Mouse (Mus musculus) gastrocnemius, postnatal 14 days (tissue): ENCODE measurements around the gene Rpap3. TPM values are rescaled to one million over a fixed set of nuclear protein-coding genes. Genes with fewer than 3 reads are reported as not detected.
A peak's percentile ranks its signal among the peaks of the same experiment; 100 is the strongest.

Experiments
- DNase-seq: peaks from one replicate; pipeline ENCODE4 v3.0.0; 2021; ENCODE audit warnings: mixed read lengths
- intact Hi-C: fragments of 180-260 bp; cut with DNase I; formaldehyde crosslinking; loops from one replicate; pipeline ENCODE4 v1.15.1; 2025; ENCODE audit warnings: low total_unique reads
- total RNA-seq, 2 experiments: library from RNA; stranded (reverse); gene quantifications; 2 replicates each; pipeline ENCODE4 v1.2.3; 2021

The Rpap3 gene
- total RNA-seq, 2 experiments from 2014 or later = 9.4 to 10.4 TPM

DNA sequence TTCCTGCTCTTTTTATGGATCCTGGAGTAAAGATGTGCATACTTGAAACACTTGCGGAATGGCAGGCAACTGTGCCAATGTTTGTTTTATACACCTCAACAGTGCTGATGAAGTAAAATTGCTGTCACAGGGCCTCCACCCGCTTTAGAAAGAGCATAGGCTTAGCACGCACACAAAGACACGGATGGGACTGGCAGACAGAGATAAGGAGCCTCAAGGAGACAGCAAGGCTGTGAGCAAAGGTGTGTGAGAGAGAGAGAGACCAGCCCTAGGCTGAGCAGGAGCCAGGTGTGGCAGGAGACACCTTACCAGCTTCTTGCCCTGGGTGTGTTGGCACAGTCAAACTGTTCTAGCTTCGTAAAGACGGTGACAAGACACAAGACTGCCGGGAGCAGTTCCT is 33.3 kb upstream of the Rpap3 start:
- DNase-seq = no peak
- intact Hi-C loops = no loop called here

GRCm38 (mm10) chr15:97731988-97732387 is 26.4 kb upstream of the Rpap3 start:
- no peak for DNase-seq
- intact Hi-C loops = no loop called here

DNA sequence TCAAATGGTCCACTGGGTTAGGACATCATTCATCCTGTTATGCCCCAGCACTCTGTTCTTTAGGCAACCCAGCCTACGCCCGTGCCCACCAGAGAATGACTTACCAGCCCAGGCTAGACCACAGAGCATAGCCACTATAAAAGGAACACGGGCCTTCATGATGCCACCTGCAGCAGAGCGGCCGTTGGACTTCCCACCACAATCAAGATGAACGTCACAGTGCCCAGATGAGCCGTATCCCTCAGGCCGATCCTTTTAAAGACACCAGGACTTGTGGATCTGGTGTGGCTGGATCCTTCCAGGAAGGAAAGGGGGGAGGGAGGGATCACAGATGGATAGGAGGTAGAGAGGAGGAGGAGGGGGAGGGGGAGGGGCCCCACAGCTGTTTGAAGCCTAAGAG is 25.5 kb upstream of the Rpap3 start, which contains the start of gene Endou:
Gene Endou, minus strand, starts transcription at position 229 of the 400 bp plus-strand sequence.
- intact Hi-C loops = no loop called here

GRCm38 (mm10) chr15:97730365-97730764 is 24.7 kb upstream of the Rpap3 start:
- intact Hi-C loops = no loop called here
- DNase-seq = no peak

More for the DNA sequence above, 25.5 kb upstream of the Rpap3 start, which contains the start of gene Endou:
- DNase-seq = no peak

GRCm38 (mm10) chr15:97728804-97729203 is 23.2 kb upstream of the Rpap3 start:
- intact Hi-C loops = no loop called here
- no peak for DNase-seq

GRCm38 (mm10) chr15:97728394-97728793 is 22.8 kb upstream of the Rpap3 start:
- DNase-seq = no peak
- intact Hi-C loops = no loop called here

GRCm38 (mm10) chr15:97727520-97727919 is 21.9 kb upstream of the Rpap3 start:
- intact Hi-C loops = no loop called here
- DNase-seq = no peak

DNA sequence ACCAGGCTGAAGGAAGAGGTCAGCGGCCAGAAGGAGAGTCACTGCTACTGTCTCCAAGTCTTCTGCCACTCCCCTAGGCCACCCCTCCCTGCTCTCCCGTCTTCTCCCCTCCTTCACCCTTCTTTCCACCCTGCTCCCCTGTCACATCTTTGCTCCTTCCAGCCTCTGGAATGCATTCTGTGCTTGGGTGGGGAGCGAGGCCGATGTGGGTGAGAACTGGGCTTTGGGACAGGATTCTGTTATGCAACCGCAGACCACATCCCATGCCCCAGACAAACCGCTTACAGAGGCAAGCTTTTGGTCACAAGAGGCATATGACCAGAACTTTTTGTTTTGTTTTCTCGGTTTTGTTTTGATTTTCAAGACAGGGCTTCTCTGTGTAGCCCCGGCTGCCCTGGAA is 21.4 kb upstream of the Rpap3 start:
- intact Hi-C loops = no loop called here
- peak; percentile 38 for DNase-seq

- intact Hi-C loops = no loop called here
- DNase-seq = no peak
Measured at GRCm38 (mm10) chr15:97726310-97726709, 20.7 kb upstream of the Rpap3 start.

DNA sequence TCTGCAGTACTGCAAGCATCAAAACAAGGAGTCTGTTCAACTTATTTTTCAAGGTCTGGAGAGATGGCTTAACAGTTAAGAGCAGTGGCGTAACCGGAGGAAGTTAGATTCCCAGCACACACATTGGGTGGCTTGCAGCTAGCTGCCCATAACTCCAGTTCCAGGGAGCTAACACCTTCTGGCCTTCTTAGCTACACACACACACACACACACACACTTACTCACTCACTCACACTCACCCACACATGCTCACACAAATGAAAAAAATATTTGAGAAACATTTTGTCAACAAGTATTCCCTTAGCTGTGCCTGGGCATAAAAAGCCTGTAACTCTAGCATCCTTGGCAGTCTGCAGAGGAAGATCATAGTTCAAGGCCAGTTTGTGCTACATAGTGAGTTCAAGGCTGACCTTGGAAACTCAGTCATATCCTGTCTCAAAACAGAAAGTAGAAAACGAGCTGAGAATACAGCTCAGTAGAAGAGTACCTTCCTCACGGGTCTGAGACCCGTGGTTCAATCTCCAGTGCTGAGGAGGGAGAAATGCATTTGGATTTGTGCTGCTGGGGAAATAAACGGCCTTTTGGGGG is 19.7 kb upstream of the Rpap3 start:
- no peak for DNase-seq
- intact Hi-C loops = no loop called here

DNA sequence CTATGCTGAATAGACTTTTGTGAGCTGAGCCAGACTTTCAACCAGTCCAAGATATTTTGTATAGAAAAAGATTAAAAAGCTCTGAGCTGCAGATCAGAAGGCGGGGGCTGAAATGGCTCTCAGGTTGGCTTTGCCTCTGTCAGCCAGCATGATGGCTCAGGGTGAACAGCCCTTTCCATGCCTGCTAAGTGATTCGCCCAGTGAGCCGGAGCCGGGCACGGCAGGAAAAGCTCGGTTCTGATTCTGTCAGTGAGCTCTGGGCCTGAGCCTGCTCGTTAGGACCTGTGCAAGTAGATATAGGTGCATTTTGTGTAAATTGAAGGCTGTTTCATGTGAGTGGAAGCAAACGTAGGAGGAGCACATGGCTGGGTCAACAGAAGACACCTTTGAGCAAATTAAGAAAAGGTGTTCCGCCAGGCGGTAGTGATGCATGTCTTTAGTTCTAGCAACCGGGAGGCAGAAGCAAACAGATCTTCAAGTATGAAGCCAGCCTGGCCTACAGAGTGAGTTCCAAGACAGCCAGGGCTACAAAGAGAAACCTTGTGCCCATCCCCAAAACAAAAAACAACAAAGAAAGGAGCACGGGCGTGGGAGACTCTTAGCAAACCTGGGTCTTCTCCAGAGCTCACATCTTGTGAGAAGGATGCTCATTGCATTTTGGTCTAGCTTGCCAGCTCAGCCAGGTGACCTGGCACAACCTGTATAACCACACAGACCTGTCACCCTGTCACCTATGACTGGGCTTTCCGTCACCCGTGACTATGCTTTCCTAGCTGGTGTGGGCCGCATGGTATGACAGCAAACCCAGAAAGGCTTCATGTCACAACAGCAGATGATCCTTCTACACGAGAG is 18.9 kb upstream of the Rpap3 start:
- intact Hi-C loops = no loop called here
- no peak for DNase-seq

DNA sequence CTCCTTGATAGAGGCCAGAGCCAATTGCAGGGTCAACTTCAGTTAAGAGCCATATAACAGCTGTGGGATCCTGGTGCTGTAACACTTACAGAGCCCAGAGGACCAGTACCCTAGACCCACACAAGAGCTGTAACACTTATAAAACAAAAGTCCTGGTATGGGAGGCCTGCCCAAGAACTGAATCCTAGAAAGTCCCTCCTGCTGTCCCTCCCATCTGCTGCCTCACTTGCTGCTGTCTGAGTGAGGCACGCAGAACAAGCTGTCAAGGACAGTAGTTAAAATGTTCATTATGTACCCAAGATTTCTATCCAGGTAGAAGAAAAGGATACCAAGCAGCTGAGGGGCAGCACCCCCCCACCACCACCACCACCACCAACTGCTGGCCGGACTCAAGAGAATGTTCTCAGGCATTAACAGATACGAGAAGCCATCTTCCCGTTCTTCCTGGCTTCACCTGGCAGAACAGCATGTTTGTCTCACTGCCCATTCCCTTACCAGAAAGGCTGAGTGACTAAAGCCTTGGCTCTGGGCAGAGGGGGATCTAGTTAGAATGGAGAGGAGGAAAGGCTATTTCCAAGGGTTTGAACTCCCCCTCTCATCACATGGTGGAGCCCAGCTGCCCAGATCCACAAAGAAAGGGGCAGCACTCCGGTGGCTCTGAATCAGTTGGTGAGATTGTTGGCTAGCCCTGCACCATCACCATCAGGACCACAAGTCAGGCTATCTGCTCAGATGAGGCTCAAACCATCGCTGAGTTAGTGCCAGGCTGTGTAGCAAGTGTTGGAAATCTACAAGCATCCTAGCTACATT is 18.1 kb upstream of the Rpap3 start:
- DNase-seq = no peak
- intact Hi-C loops = no loop called here

DNA sequence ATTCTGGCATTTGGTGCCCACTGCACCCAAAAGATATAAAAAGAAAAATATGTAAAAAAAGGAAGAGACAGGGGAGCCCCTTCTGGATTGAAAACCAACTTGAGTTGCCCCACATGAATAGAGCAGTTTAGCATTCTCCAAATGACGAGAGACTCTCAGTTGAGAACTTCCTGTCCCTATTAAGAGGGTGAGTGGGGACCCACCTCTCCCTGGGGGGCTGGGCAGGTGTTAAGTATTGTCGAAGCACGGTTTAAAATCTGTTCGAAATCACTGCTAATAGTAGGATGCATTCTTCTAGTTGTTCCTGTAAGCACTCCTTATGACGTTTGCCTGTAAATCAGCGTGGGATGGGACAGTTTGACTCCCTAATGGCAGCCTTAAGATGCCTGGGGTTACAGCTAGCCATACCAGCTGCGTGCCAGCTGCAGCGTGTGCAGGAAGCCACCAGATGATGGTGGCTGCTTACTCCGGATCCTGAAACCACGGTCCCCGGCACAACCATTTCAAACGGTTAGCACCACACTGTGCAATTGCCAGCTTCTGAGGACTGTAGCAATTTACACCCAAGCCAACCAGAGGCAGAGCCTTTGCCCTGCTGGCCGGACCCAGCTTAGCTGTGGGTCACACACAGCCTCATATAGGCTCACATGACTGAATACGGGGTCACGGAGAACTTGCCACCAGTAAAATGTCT is 15.5 kb upstream of the Rpap3 start:
- DNase-seq = no peak
- intact Hi-C loops = no loop called here

DNA sequence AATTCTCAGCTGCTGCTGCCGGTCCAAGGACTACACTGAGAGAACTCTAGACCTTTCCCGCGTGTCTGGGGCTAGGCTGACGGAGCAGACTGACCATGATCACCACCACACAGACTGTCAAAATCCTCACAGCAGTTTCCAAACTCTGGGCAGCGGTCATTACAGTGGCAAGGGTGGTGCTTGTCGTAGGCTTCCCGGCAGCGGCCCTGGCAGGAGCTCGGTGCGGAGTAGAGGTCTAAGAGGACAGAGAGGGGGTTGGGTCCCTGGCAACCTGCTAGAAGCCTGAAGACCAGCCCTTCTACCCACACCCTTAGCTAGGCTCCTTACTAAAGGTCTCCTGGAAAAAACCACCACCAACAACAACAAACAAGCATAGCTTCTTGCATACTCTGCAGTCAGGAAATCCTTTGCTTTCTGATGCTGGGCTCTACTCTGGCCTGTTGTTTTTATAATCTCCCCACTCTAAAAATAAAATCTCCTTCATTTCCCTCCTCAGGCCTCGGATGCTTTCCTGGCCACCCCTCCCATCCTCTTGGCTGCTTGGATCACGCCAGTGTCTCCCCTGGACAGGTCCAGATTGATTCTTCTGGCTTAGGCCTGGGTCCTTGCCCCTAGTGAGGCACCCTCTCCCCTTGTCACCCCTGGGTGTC is 14.5 kb upstream of the Rpap3 start:
- intact Hi-C loops = no loop called here
- DNase-seq = no peak

DNA sequence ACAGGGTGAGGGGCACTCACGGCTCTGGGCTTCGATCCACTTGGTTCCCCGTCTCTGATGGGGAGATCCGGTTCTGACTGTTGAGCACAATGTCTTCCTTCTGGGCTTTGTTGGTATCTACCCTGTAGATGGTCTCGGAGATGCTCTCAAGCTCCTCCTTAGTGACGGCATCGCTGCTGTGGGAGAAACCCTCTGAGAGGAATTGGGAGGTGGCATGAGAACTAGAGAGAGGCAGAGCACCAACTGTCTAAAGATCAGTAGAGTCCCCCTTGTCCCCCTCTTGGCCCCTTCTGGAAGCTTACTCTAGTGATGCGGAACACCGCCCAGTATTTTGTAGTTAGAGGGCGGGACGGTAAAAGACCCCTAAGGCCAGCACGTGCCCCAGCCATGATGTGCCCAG is 13.9 kb upstream of the Rpap3 start:
- DNase-seq = no peak
- intact Hi-C loops = loop anchor here (2.0 to 5.0 kb wide), 2 partner anchors 55 to 138 kb away; no protein-coding TSS in a partner anchor

GRCm38 (mm10) chr15:97718535-97719155 is 13.0 kb upstream of the Rpap3 start:
- intact Hi-C loops = loop anchor here (2.0 to 5.0 kb wide), 2 partner anchors 56 to 139 kb away; no protein-coding TSS in a partner anchor
- DNase-seq = no peak

- intact Hi-C loops = loop anchor here (2.0 to 5.0 kb wide), 2 partner anchors 57 to 139 kb away; no protein-coding TSS in a partner anchor
- peak; percentile 60 for DNase-seq
Measured at GRCm38 (mm10) chr15:97717861-97718534, 12.4 kb upstream of the Rpap3 start.

DNA sequence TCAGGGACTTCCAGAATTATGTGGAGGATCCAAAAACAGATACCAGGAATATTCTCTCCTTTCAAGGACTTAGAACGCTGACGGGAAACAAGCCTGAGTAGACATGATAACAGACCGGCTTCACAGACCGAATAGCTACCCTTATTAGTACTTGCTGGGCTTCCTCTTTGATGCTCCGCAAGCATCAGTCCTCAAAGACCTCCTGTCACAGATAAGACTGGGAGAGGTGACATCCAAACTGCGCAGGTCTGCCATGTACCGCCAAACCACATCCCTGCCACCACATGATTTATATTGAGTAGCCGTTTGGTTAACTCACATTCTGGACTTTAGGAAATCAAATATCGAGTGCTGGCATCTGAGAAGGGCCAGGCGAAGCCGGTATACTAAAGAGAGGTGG is 11.2 kb upstream of the Rpap3 start:
- DNase-seq = no peak
- intact Hi-C loops = loop anchor here (5.0 kb wide), 1 partner anchor 141 kb away; no protein-coding TSS in a partner anchor
